Mouse (Mus musculus) mammary gland, adult 2 months (tissue): ENCODE measurements around the gene Gm49398. TPM values are rescaled to one million over a fixed set of nuclear protein-coding genes. Genes with fewer than 3 reads are reported as not detected.

Experiments used
- polyA plus RNA-seq: library from polyadenylated mRNA; depleted of rRNA; stranded (reverse); fragments of >200 nt; gene quantifications from 2 replicates; pipeline ENCODE4 v1.2.3, GENCODE M21; 2012; ENCODE audit warnings: low replicate concordance; rRNA removed

The Gm49398 gene
- not detected in 2 replicates for polyA plus RNA-seq

DNA sequence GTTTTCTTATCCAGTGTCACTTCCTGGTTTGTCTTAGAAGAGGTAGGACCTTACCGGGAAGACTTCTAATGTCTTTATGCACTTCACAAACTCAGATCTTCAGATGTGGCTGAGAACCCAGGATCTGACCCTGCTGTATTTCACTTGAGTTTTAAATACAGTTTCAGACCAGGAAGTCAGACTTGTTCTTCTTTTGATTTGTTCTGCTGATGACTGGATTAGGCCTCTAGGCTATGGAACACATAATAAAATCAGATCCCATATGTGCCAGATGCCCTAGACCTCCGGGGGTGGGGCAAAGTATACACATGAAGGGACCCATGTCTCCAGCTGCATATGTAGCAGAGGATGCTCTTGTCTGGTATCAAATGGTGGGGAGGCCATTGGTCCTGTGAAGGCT lies at the start of gene Gm49398:
Gm49398 (minus strand) TSS at position 101 of the 400 bp plus-strand sequence.

DNA sequence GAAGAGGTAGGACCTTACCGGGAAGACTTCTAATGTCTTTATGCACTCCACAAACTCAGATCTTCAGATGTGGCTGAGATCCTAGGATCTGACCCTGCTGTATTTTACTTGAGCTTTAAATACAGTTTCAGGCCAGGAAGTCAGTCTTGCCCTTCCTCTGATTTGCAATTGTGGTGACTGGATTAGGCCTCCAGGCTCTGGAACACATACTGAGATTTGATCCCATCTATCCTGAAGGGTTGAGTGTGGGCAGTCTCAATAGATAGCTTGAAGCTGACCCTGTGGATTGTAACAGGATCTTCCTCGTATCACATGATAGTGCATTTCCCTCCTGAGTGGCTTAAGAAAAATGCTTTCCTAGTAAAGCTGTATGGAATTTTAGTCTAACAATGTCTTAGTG lies 33.4 kb downstream of the Gm49398 start, which contains the start of gene Cts8:
Cts8 (minus strand) TSS at position 101 of the 400 bp plus-strand sequence.

GRCm38 (mm10) chr13:61203310-61203709 lies 85.3 kb downstream of the Gm49398 start, which contains the start of gene Cts6:
TSS of gene Cts6 (minus strand) at chr13:61203410.

Other genes with a start within 250 kb of the Gm49398 start
- not detected in 2 replicates for gene Ctsq, start 248.2 kb downstream of the Gm49398 start, polyA plus RNA-seq
- gene Ctsr, start 124.6 kb downstream of the Gm49398 start, polyA plus RNA-seq, result not detected in 2 replicates
- gene Cts6, start 85.4 kb downstream of the Gm49398 start, polyA plus RNA-seq, result not detected in 2 replicates
- not detected in 2 replicates for gene Cts8, start 33.5 kb downstream of the Gm49398 start, polyA plus RNA-seq
- not detected in 2 replicates for gene Cts7, start 69.4 kb upstream of the Gm49398 start, polyA plus RNA-seq